Mouse (Mus musculus) midbrain, embryonic 13.5 days (tissue): ENCODE data around the gene Gm29776. TPM values are rescaled to one million over a fixed set of nuclear protein-coding genes. Genes with fewer than 3 reads are reported as not detected.

ENCODE experiments used
- ATAC-seq: fragments of 200-750 bp; cut with Nextera tagmentation; 2 replicates; pipeline ENCODE4 v1.8.0; 2017; ENCODE audit warnings: mild to moderate bottlenecking, moderate TSS enrichment, moderate library complexity
- H3K27ac ChIP-seq: fragments of 300-500 bp; sonication (generic); 2 replicates; pipeline ENCODE4 v1.5.1; 2015; ENCODE audit warnings: inconsistent platforms, mild to moderate bottlenecking, moderate library complexity
- H3K27me3 ChIP-seq: fragments of 300-500 bp; sonication (generic); 2 replicates; pipeline ENCODE4 v1.6.1; 2015; ENCODE audit warnings: mild to moderate bottlenecking, inconsistent platforms
- H3K36me3 ChIP-seq: fragments of 300-500 bp; sonication (generic); 2 replicates; pipeline ENCODE4 v1.6.1; 2015; ENCODE audit warnings: mild to moderate bottlenecking, inconsistent platforms
- H3K4me1 ChIP-seq: fragments of 300-500 bp; sonication (generic); replicated peaks from 2 replicates; pipeline ENCODE4 v1.6.1; 2015; ENCODE audit warnings: inconsistent platforms
- H3K4me2 ChIP-seq: fragments of 300-500 bp; sonication (generic); replicated peaks from 2 replicates; pipeline ENCODE4 v1.6.1; 2015; ENCODE audit warnings: moderate library complexity, mild to moderate bottlenecking, inconsistent platforms
- H3K4me3 ChIP-seq: fragments of 300-500 bp; sonication (generic); replicated peaks from 2 replicates; pipeline ENCODE4 v1.5.1; 2015; ENCODE audit warnings: mild to moderate bottlenecking, inconsistent platforms
- H3K9ac ChIP-seq: fragments of 300-500 bp; sonication (generic); replicated peaks from 2 replicates; pipeline ENCODE4 v1.6.1; 2015; ENCODE audit warnings: mild to moderate bottlenecking, inconsistent platforms
- H3K9me3 ChIP-seq: fragments of 300-500 bp; sonication (generic); 2 replicates; pipeline ENCODE4 v1.6.1; 2016; ENCODE audit warnings: mild to moderate bottlenecking, inconsistent platforms
- WGBS: fragments of 180-500 bp; shearing (Covaris S2); methylation state at CpG from one replicate; pipeline ENCODE4 v1.1.7; 2015; 5-methylcytosine and 5-hydroxymethylcytosine counted together
- polyA plus RNA-seq: library from polyadenylated mRNA; unstranded; fragments of >200 nt; fragmentation: Nextera tagmentation; extraction: Ambion mirVana; gene quantifications from 2 replicates; pipeline ENCODE4 v1.2.1, GENCODE M21; 2015

Gene Gm29776
- polyA plus RNA-seq, 1 experiment from 2014 or later: 0.32 TPM

DNA sequence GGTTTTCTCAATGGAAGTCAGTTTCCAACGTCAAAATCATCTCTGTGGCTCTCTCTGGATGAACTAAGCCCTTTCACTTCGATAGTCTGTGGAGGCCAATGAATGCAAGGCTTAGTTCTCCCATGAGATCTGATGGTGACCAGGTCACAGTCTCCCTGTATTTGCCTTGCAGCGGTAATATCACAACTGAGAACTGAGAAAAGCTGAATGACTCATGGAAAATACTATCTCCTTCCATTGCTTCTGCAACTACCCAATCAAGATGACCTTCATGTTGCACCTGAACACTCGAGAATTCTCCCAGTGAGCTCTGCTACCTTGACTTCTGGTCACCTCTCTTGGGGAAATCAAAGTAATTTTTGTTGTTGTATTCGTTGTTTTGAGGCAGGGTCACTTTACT is 28.9 kb upstream of the Gm29776 start:
- WGBS: 82% methylated on average over 5 of the region's 5 CpGs
- Histone ChIP-seq H3K9ac (no peak overlapping the region), H3K4me1 (no peaks in the 10 kb centered on the region), H3K4me2 (no peak overlapping the region), H3K4me3 (no peak overlapping the region), H3K9me3 (no peaks in the 10 kb centered on the region), H3K27me3 (no peaks in the 10 kb centered on the region; the same call in 1 of the 2 replicates), H3K36me3 (no peaks in the 10 kb centered on the region), H3K27ac (no peak overlapping the region)
- ATAC-seq: no peak

DNA sequence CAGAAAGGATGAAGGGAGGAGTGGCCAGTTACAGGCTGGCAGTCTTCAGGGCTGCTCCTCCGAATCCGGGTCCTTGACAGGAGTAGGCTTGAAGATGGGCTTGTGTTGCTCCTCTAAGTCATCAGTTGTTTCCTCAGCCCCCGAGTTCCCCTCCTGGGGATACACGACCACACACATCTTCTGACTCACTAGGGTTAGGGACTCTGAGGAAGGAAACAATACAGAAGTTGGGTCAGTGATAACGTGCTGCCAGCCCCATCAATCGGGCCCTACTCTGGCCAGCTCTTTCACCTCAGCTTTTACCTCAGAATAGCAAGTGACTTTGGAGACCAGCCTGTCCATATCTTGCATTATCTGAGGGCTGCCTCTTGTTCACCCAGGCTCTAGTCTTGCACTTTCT is 25.4 kb upstream of the Gm29776 start:
- H3K27me3 ChIP-seq: no peaks in the 10 kb centered on the region
- H3K4me3 ChIP-seq: no peak overlapping the region
- no peak overlapping the region for H3K9ac ChIP-seq
- no peak overlapping the region for H3K27ac ChIP-seq
- H3K4me2 ChIP-seq: no peak overlapping the region
- 74% methylated on average over 6 of the region's 6 CpGs for WGBS
- no peaks in the 10 kb centered on the region for H3K4me1 ChIP-seq
- no peaks in the 10 kb centered on the region for H3K36me3 ChIP-seq
- no peak for ATAC-seq
- no peaks in the 10 kb centered on the region for H3K9me3 ChIP-seq

- Histone ChIP-seq H3K9me3 (no peaks in the 10 kb centered on the region), H3K36me3 (no peaks in the 10 kb centered on the region), H3K4me3 (no peak overlapping the region), H3K27ac (no peak overlapping the region), H3K9ac (no peak overlapping the region), H3K27me3 (no peaks in the 10 kb centered on the region), H3K4me2 (no peak overlapping the region), H3K4me1 (no peaks in the 10 kb centered on the region)
- ATAC-seq: no peak
- 82% methylated on average over 10 of the region's 10 CpGs for WGBS
These were observed 23.1 kb upstream of the Gm29776 start for GRCm38 (mm10) chr14:54721711-54722110.

GRCm38 (mm10) chr14:54720654-54721350 is 22.2 kb upstream of the Gm29776 start:
- no peaks in the 10 kb centered on the region for H3K4me1 ChIP-seq
- H3K36me3 ChIP-seq: no peaks in the 10 kb centered on the region
- H3K4me3 ChIP-seq: no peak overlapping the region
- no peak overlapping the region for H3K27ac ChIP-seq
- no peak overlapping the region for H3K9ac ChIP-seq
- ATAC-seq: no peak
- 0 out of 2 replicates have a peak, but pooled peaks cover 4% of the 10 kb centered on the region for H3K27me3 ChIP-seq
- WGBS: 91% methylated on average over 7 of the region's 7 CpGs
- no peaks in the 10 kb centered on the region for H3K9me3 ChIP-seq
- H3K4me2 ChIP-seq: no peak overlapping the region

- Histone ChIP-seq H3K9me3 (no peaks in the 10 kb centered on the region), H3K9ac (no peak overlapping the region), H3K4me1 (peaks cover 3% of the 10 kb centered on the region), H3K36me3 (no peaks in the 10 kb centered on the region), H3K4me3 (no peak overlapping the region), H3K4me2 (no peak overlapping the region), H3K27me3 (0 out of 2 replicates have a peak, but pooled peaks cover 4% of the 10 kb centered on the region), H3K27ac (no peak overlapping the region)
- 91% methylated on average over 11 of the region's 11 CpGs for WGBS
- no peak for ATAC-seq
These were observed 21.4 kb upstream of the Gm29776 start for GRCm38 (mm10) chr14:54720041-54720440.

GRCm38 (mm10) chr14:54715402-54715801 is 16.8 kb upstream of the Gm29776 start:
- no peaks in the 10 kb centered on the region for H3K36me3 ChIP-seq
- no peaks in the 10 kb centered on the region for H3K9me3 ChIP-seq
- 0 out of 2 replicates have a peak, but pooled peaks cover 4% of the 10 kb centered on the region for H3K27me3 ChIP-seq
- peaks cover 8% of the 10 kb centered on the region for H3K4me1 ChIP-seq
- H3K27ac ChIP-seq: no peak overlapping the region
- H3K9ac ChIP-seq: no peak overlapping the region
- peak overlapping the region; percentile 59 for H3K4me2 ChIP-seq
- no peak for ATAC-seq
- H3K4me3 ChIP-seq: peak overlapping the region; percentile 39
- WGBS: 71% methylated on average over 1 of the region's 1 CpGs

- peak overlapping the region; percentile 57 for H3K9ac ChIP-seq
- H3K27ac ChIP-seq: peak overlapping the region; percentile 51; the same call in 1 of the 2 replicates
- peak overlapping the region; percentile 59 for H3K4me2 ChIP-seq
- 2% methylated on average over 15 of the region's 15 CpGs for WGBS
- peak overlapping the region; percentile 39 for H3K4me3 ChIP-seq
- no peaks in the 10 kb centered on the region for H3K36me3 ChIP-seq
- peak; percentile 76 for ATAC-seq
- peaks cover 8% of the 10 kb centered on the region for H3K4me1 ChIP-seq
- H3K9me3 ChIP-seq: no peaks in the 10 kb centered on the region
- 0 out of 2 replicates have a peak, but pooled peaks cover 4% of the 10 kb centered on the region for H3K27me3 ChIP-seq
These were observed 16.0 kb upstream of the Gm29776 start for GRCm38 (mm10) chr14:54714617-54715081.

DNA sequence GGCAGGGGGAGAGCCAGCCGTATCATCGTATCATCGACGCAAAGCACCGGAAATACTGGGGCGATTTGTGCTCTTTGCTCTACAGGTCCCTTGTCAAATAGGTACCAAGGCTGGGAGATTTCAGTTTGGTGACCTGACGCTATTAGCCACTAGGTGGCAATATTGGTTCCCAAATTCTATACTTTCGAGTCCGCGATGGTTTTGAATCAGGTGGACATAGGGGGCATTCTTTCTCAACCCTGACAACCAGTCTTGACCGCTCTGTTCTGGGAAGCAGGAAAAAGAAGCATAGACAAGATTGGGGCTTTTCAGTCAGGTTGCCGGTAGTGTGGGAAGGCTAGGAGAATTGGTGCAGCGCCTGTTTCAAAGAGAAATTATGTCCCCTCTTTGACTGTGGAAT is 15.5 kb upstream of the Gm29776 start:
- Histone ChIP-seq H3K4me3 (peak overlapping the region; percentile 39), H3K27ac (no peak overlapping the region)
- WGBS: 1% methylated on average over 13 of the region's 13 CpGs

GRCm38 (mm10) chr14:54712861-54713260 is 14.2 kb upstream of the Gm29776 start:
- ATAC-seq: no peak
- H3K27me3 ChIP-seq: 0 out of 2 replicates have a peak, but pooled peaks cover 4% of the 10 kb centered on the region
- H3K27ac ChIP-seq: no peak overlapping the region
- H3K9ac ChIP-seq: 0 out of 2 replicates have a peak overlapping the region, but pooled peaks have one; percentile 19
- no peaks in the 10 kb centered on the region for H3K9me3 ChIP-seq
- no peak overlapping the region for H3K4me3 ChIP-seq
- no peaks in the 10 kb centered on the region for H3K36me3 ChIP-seq
- 83% methylated on average over 8 of the region's 8 CpGs for WGBS
- H3K4me2 ChIP-seq: no peak overlapping the region
- peaks cover 8% of the 10 kb centered on the region for H3K4me1 ChIP-seq

More for the DNA sequence above, 15.5 kb upstream of the Gm29776 start:
- Histone ChIP-seq H3K9me3 (no peaks in the 10 kb centered on the region), H3K27me3 (0 out of 2 replicates have a peak, but pooled peaks cover 4% of the 10 kb centered on the region), H3K36me3 (no peaks in the 10 kb centered on the region), H3K9ac (peak overlapping the region; percentile 57; the same call in 1 of the 2 replicates), H3K4me1 (peaks cover 8% of the 10 kb centered on the region), H3K4me2 (peak overlapping the region; percentile 59)
- ATAC-seq: peak; percentile 75

- no peak for ATAC-seq
- Histone ChIP-seq H3K4me1 (peaks cover 8% of the 10 kb centered on the region), H3K4me2 (no peak within 1 kb of the TSS), H3K9me3 (no peaks in the 10 kb centered on the region), H3K27ac (no peak within 1 kb of the TSS), H3K27me3 (0 out of 2 replicates have a peak, but pooled peaks cover 4% of the 10 kb centered on the region), H3K4me3 (no peak within 1 kb of the TSS), H3K36me3 (no peaks in the 10 kb centered on the region), H3K9ac (0 out of 2 replicates have a peak within 1 kb of the TSS, but pooled peaks have one; percentile 19)
- WGBS: 83% methylated on average over 7 of the region's 7 CpGs
These were observed 13.4 kb upstream of the Gm29776 start, which contains the start of gene Cebpe for GRCm38 (mm10) chr14:54712074-54712473. Gene Cebpe, minus strand, starts transcription at chr14:54712174.

- no peak overlapping the region for H3K4me3 ChIP-seq
- H3K9me3 ChIP-seq: no peaks in the 10 kb centered on the region
- ATAC-seq: no peak
- no peak overlapping the region for H3K4me2 ChIP-seq
- H3K27me3 ChIP-seq: no peaks in the 10 kb centered on the region
- H3K9ac ChIP-seq: no peak overlapping the region
- 85% methylated on average over 9 of the region's 9 CpGs for WGBS
- no peak overlapping the region for H3K27ac ChIP-seq
- H3K4me1 ChIP-seq: no peaks in the 10 kb centered on the region
- no peaks in the 10 kb centered on the region for H3K36me3 ChIP-seq
These were observed 10.4 kb upstream of the Gm29776 start for GRCm38 (mm10) chr14:54709054-54709453.

DNA sequence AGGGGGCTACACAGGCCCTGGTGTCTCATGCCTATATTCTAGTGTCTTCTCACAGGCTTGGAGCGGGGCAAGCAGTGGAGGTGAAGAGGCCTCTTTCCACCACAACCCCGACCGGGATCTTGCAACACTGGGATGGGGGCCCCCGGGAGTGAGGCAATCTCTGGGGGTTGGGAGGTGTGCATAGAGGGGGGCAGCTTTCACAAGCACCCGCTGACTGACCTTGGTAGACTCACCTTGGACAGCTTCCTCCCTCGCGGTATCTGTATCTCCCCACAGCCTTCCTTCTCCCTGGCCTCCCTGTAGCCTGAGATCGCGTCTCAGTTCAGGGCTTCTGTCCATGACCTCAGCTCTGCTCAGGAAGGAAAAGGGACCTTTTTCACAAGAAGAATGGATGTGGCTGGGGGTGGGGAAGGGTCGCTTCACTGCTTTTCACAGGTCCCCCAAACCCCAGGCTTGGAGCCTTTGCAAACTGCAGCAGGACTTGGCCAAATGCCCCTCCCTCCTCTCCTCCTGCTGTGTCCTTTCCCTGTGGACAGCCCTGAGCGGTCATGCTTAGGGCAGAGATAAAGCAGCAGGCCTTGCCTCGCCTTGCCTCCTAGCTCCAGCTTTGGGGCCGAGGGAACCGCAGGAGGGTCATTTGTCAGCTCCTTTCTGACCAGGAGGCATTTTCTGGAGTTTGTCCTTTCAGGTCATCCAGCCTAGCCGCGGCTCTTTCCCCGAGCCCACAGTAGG is 8.1 kb upstream of the Gm29776 start:
- ATAC-seq: no peak
- 0 out of 2 replicates have a peak, but pooled peaks cover 5% of the 10 kb centered on the region for H3K27me3 ChIP-seq
- no peaks in the 10 kb centered on the region for H3K4me1 ChIP-seq
- H3K9ac ChIP-seq: 0 out of 2 replicates have a peak overlapping the region, but pooled peaks have one; percentile 16
- H3K36me3 ChIP-seq: no peaks in the 10 kb centered on the region
- no peak overlapping the region for H3K4me2 ChIP-seq
- WGBS: 54% methylated on average over 17 of the region's 17 CpGs
- H3K27ac ChIP-seq: no peak overlapping the region
- no peaks in the 10 kb centered on the region for H3K9me3 ChIP-seq
- no peak overlapping the region for H3K4me3 ChIP-seq
